Mouse (Mus musculus) hindbrain, embryonic 16.5 days (tissue): ENCODE data around the gene Zfp300. TPM values are rescaled to one million over a fixed set of nuclear protein-coding genes. Genes with fewer than 3 reads are reported as not detected.

Experiments used
- ATAC-seq: fragments of 200-750 bp; cut with Nextera tagmentation; 2 replicates; pipeline ENCODE4 v1.8.0; 2017; ENCODE audit warnings: moderate TSS enrichment, moderate library complexity
- H3K27ac ChIP-seq: fragments of 300-500 bp; sonication (generic); 2 replicates; pipeline ENCODE4 v1.5.1; 2014; ENCODE audit warnings: low read depth, mild to moderate bottlenecking, control low read depth, low read length, moderate library complexity
- H3K27me3 ChIP-seq: fragments of 300-500 bp; sonication (generic); replicated peaks from 2 replicates; pipeline ENCODE4 v1.6.1; 2014; ENCODE audit warnings: low read length; ENCODE audit not compliant: control insufficient read depth, insufficient read depth
- H3K36me3 ChIP-seq: fragments of 300-500 bp; sonication (generic); 2 replicates; pipeline ENCODE4 v1.6.1; 2014; ENCODE audit warnings: mild to moderate bottlenecking, low read length, moderate library complexity, mixed read lengths; ENCODE audit not compliant: control insufficient read depth, insufficient read depth
- H3K4me1 ChIP-seq: fragments of 300-500 bp; sonication (generic); 2 replicates; pipeline ENCODE4 v1.6.1; 2014; ENCODE audit warnings: low read depth, low read length; ENCODE audit not compliant: control insufficient read depth, insufficient read depth
- H3K4me2 ChIP-seq: fragments of 300-500 bp; sonication (generic); 2 replicates; pipeline ENCODE4 v1.6.1; 2014; ENCODE audit warnings: mild to moderate bottlenecking, low read length, control low read depth, moderate library complexity
- H3K4me3 ChIP-seq: fragments of 300-500 bp; sonication (generic); 2 replicates; pipeline ENCODE4 v1.5.1; 2014; ENCODE audit warnings: mild to moderate bottlenecking, low read length, control low read depth, moderate library complexity
- H3K9ac ChIP-seq: fragments of 300-500 bp; sonication (generic); 2 replicates; pipeline ENCODE4 v1.6.1; 2014; ENCODE audit warnings: low read depth, mild to moderate bottlenecking, control low read depth, low read length, moderate library complexity
- H3K9me3 ChIP-seq: fragments of 300-500 bp; sonication (generic); 2 replicates; pipeline ENCODE4 v1.6.1; 2014; ENCODE audit warnings: mild to moderate bottlenecking, low read length, moderate library complexity; ENCODE audit not compliant: control insufficient read depth
- WGBS: fragments of 180-500 bp; shearing (Covaris S2); extraction: QIAGEN DNeasy Blood & Tissue Kit; methylation state at CpG from one replicate; pipeline ENCODE4 v1.1.7; 2014; 5-methylcytosine and 5-hydroxymethylcytosine counted together
- polyA plus RNA-seq: library from polyadenylated mRNA; unstranded; fragments of >200 nt; fragmentation: Nextera tagmentation; extraction: Ambion mirVana; gene quantifications from 2 replicates; pipeline ENCODE4 v1.2.1, GENCODE M21; 2015

Zfp300 gene
- 4.5 and 5.8 TPM in 2 replicates for polyA plus RNA-seq

DNA sequence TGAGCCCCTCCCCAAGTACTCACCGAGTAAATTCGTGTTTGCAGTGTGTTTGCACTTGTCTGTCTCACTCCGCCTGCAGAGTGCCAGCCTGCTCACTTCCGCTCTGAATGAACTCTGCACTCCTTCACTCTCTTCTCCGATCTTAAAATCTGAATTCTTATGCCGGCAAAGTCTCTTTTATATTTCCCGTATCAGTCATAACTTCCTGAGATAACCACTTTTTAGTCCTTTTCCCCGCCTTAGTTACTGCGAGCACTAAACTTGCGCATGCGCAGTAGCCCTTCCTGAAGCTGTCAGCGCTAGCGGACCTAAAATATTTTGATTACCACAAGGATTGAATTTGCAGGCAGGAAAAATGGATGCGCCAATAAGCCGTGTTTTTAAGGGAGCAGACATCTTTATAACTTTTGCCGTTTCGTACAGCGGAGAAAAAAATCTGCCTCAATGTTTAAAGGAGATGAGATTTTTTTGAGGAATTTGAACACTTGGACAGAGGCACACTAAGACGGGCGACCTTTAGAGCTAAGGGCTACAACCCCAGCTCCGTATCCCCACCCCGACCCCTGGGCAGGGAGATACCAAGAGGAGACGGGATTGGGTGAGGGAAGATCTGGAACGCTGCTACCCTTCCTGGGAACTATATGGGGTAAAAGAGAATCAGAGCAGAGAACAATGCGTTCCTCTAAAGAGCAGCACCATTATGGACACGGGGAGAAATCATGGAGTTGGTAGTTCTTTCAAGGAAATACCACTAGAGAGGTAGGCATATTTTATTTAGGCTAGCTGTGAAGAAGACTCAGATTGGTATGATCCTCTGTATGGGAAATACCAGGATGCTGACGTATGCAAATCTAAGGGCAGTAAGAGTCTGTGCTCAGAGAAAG is at the start of gene Zfp300:
Gene Zfp300, minus strand, starts transcription at position 545 of the 884 bp plus-strand sequence.
- peak within 1 kb of the TSS; percentile 87 for H3K27ac ChIP-seq
- peak within 1 kb of the TSS; percentile 58 for H3K9ac ChIP-seq
- peak; percentile 96 for ATAC-seq
- H3K4me2 ChIP-seq = peak within 1 kb of the TSS; percentile 54
- peaks cover 2% of the 10 kb centered on the region; the same call in 1 of the 2 replicates for H3K9me3 ChIP-seq
- H3K4me1 ChIP-seq = no peaks in the 10 kb centered on the region
- H3K4me3 ChIP-seq = peak within 1 kb of the TSS; percentile 42
- H3K27me3 ChIP-seq = no peaks in the 10 kb centered on the region
- 18% methylated on average over 27 of the region's 27 CpGs for WGBS
- H3K36me3 ChIP-seq = no peaks in the 10 kb centered on the region

DNA sequence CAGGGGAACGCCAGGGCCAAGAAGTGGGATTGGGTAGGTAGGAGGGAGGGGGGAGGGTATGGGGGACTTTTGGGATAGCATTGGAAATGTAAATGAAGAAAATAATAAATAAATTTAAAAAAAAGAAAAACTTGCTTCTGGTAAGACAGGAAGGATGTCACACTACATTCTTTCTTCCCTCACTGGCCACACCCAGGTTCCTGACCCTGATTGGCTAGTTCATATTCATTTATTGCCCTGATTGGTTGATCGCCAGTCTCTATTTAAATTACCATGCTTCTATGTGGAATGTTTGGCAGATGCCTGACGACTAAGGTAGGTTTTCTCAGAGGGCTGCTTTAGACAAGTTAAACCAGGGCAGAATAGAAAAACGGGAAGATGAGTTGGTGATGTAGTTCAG is 26.2 kb upstream of the Zfp300 start, which contains the start of gene Ssxa1:
Gene Ssxa1, plus strand, starts transcription at position 301 of the 400 bp plus-strand sequence.
- WGBS = 79% methylated on average over 4 of the region's 4 CpGs
- H3K4me3 ChIP-seq = no peak within 1 kb of the TSS
- no peak for ATAC-seq
- H3K27me3 ChIP-seq = no peaks in the 10 kb centered on the region
- H3K4me2 ChIP-seq = no peak within 1 kb of the TSS
- H3K9me3 ChIP-seq = no peaks in the 10 kb centered on the region
- H3K4me1 ChIP-seq = no peaks in the 10 kb centered on the region
- H3K9ac ChIP-seq = no peak within 1 kb of the TSS
- no peaks in the 10 kb centered on the region for H3K36me3 ChIP-seq
- no peak within 1 kb of the TSS for H3K27ac ChIP-seq

DNA sequence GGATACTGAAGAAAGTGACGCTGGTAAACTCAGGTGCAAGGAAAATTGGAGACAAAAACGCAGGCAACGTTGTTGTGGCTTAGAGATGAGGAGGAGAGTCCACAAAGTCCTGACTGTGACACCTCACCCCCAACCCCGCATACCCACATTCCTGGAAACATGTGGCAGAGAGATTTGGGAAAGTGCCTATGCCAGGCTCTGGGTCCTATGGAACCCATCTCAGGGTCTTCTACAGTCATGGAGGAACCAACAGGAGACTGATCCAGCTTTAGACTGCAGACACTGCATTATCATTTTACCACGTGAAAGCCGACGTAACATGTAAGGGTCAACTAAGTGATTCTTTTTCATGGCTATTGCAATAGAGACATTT is 526 bp upstream of the Zfp300 start:
- Histone ChIP-seq H3K4me1 (no peaks in the 10 kb centered on the region), H3K4me3 (peak overlapping the region; percentile 42), H3K9me3 (peaks cover 2% of the 10 kb centered on the region; the same call in 1 of the 2 replicates), H3K27me3 (no peaks in the 10 kb centered on the region), H3K4me2 (peak overlapping the region; percentile 54), H3K36me3 (no peaks in the 10 kb centered on the region), H3K27ac (peak overlapping the region; percentile 87), H3K9ac (peak overlapping the region; percentile 58)
- WGBS = 47% methylated on average over 7 of the region's 7 CpGs
- ATAC-seq = peak; percentile 40

DNA sequence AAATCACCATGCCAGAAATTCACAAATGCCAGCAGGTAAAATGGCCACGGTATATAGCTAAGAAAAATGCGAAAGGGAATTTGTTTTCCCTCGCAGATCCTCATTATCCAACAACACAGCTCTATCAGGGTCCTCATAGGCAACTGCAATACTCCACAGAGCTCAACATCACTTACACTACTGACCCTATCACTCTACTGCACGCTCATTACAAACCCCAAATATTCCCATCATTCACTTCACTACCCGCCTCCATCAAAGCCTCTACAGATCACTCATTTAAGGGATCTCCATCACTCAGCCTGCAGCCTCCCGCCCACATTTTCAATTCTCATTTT is 713 bp downstream of the Zfp300 start:
- no peak; the same call in 1 of the 2 replicates for ATAC-seq

DNA sequence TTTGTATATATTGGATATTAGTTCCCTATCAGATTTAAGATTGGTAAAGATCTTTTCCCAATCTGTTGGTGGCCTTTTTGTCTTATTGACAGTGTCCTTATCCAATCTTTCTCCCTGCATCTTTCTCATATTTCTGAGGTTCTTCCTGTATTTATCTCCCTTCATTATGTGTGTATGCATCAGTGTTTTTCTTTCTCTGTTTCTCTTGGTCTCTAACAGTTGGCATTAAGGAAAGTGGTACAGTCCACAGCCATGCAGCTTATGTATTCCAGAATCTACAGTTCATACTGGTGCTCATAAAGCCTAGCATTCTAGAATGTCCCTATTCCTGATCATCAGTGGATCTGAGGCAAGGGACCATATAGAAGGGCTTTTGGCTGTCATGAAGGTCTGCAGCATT is 21.2 kb downstream of the Zfp300 start, which contains the start of gene Spaca5:
Gene Spaca5, plus strand, starts transcription at position 301 of the 400 bp plus-strand sequence.
- no peak within 1 kb of the TSS for H3K27ac ChIP-seq
- H3K9me3 ChIP-seq = no peaks in the 10 kb centered on the region
- no peak within 1 kb of the TSS for H3K4me2 ChIP-seq
- H3K36me3 ChIP-seq = no peaks in the 10 kb centered on the region
- H3K4me3 ChIP-seq = no peak within 1 kb of the TSS
- no peaks in the 10 kb centered on the region for H3K4me1 ChIP-seq
- H3K9ac ChIP-seq = no peak within 1 kb of the TSS
- H3K27me3 ChIP-seq = no peaks in the 10 kb centered on the region
- ATAC-seq = no peak

More for the DNA sequence above, 713 bp downstream of the Zfp300 start:
- peak overlapping the region; percentile 87 for H3K27ac ChIP-seq
- H3K4me3 ChIP-seq = peak overlapping the region; percentile 42
- H3K36me3 ChIP-seq = peaks cover under 1% of the 10 kb centered on the region
- H3K9ac ChIP-seq = peak overlapping the region; percentile 58
- 24% methylated on average over 6 of the region's 6 CpGs for WGBS
- peaks cover 2% of the 10 kb centered on the region; the same call in 1 of the 2 replicates for H3K9me3 ChIP-seq
- H3K4me1 ChIP-seq = no peaks in the 10 kb centered on the region
- H3K4me2 ChIP-seq = peak overlapping the region; percentile 54
- H3K27me3 ChIP-seq = no peaks in the 10 kb centered on the region

DNA sequence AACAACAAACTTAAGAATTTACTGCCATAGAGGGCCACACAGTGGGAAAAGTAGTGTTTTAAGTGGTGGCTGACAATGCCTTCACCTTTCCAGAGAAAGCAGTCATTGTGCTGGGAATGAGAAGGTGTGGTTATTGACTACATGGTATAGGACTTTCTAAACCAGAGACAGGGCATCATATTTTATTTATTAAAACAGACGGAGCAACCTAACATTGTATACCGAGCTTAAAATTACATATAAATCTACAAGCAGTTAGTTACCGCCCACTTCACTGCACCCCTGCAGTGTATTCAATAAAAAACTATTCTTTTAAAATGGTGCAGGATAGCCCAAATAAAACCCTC is 26.8 kb downstream of the Zfp300 start:
- H3K36me3 ChIP-seq = no peaks in the 10 kb centered on the region
- peak overlapping the region; percentile 47; the same call in 1 of the 2 replicates for H3K9ac ChIP-seq
- WGBS = 80% methylated on average over 3 of the region's 3 CpGs

DNA sequence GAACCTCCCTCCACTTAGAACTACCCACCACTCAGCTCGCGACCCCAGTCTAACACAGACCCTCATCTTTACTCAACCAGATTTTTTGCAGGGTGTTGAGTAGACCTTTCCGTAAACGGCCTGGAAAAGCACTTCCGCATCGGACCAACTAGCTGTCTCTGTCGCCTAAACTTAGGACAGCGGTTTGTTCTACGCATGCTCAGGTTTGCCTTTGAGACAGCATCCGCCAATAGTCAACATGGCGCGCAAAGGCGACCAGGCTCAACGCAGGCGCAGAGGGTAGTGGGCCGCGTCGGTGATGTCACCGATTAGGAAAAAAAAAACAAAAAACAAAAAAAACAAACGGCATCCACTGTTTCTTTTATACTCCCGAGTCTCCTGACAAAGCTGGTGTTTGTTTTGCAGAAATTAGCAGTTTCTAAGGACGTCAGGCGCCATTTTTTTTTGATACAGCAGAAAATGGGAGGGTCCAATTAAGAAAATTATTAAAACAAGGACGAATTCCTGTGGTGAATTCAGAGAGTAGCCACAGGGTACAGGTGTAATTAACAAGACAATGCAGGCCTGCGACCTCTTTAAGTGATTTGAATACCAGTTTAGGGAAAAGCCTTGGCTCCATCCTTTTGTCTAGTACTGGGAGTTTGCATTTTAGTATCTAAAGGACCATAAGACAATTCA is 27.3 kb downstream of the Zfp300 start, which contains the start of gene Zfp182:
Gene Zfp182, minus strand, starts transcription at position 451 of the 678 bp plus-strand sequence.
- no peaks in the 10 kb centered on the region for H3K27me3 ChIP-seq
- no peaks in the 10 kb centered on the region for H3K36me3 ChIP-seq
- no peaks in the 10 kb centered on the region; the same call in 1 of the 2 replicates for H3K4me1 ChIP-seq
- 19% methylated on average over 25 of the region's 25 CpGs for WGBS
- peak within 1 kb of the TSS; percentile 52 for H3K4me3 ChIP-seq
- H3K9ac ChIP-seq = peak within 1 kb of the TSS; percentile 65
- H3K27ac ChIP-seq = peak within 1 kb of the TSS; percentile 67
- H3K9me3 ChIP-seq = no peaks in the 10 kb centered on the region
- H3K4me2 ChIP-seq = peak within 1 kb of the TSS; percentile 52
- peak; percentile 99 for ATAC-seq

More for the DNA sequence above, 26.8 kb downstream of the Zfp300 start:
- Histone ChIP-seq H3K27me3 (no peaks in the 10 kb centered on the region), H3K27ac (peak overlapping the region; percentile 67), H3K4me1 (no peaks in the 10 kb centered on the region; the same call in 1 of the 2 replicates), H3K4me2 (peak overlapping the region; percentile 52), H3K9me3 (no peaks in the 10 kb centered on the region), H3K4me3 (peak overlapping the region; percentile 52)
- peak; percentile 15; the same call in 1 of the 2 replicates for ATAC-seq

DNA sequence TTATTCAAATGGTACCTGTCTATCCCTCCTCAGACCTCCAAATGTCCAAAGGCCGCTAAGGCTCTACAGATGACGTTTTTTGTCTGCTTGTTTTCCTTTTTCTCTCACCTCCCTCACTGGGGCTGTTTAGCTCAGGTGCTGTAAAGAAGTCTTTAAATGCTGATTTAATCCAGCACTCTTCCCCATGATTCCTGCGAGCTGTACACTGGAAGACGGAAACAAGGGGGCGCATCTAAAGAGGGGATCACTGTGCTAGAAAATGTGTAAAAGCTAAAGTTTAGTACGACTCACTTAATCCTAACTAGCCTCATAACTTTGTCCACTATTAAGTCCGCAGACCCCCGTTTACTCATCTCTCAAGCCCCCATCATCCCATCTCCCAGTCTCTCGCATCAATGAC is 27.9 kb downstream of the Zfp300 start:
- peak overlapping the region; percentile 65 for H3K9ac ChIP-seq
- H3K36me3 ChIP-seq = no peaks in the 10 kb centered on the region
- H3K27ac ChIP-seq = peak overlapping the region; percentile 54
- H3K4me2 ChIP-seq = peak overlapping the region; percentile 48
- no peaks in the 10 kb centered on the region; the same call in 1 of the 2 replicates for H3K4me1 ChIP-seq
- peak; percentile 70 for ATAC-seq
- WGBS = 25% methylated on average over 9 of the region's 9 CpGs
- H3K27me3 ChIP-seq = no peaks in the 10 kb centered on the region
- peak overlapping the region; percentile 52 for H3K4me3 ChIP-seq
- no peaks in the 10 kb centered on the region for H3K9me3 ChIP-seq
